Mouse (Mus musculus): ENCODE data around the gene Tssk6.

The Tssk6 gene

GRCm38 (mm10) chr8:69950300-69950699 is 48.3 kb downstream of the Tssk6 start:
- H3K9me3 ChIP-seq (ENCODE audit: low read length), result no peaks in the 10 kb centered on the region
- peaks cover 67% of the 10 kb centered on the region for H3K4me1 ChIP-seq (replicated peaks; ENCODE audit: low read depth, low read length)
- TF ChIP-seq NANOG (IDR thresholded peaks at IDR 0.05; ENCODE audit: borderline replicate concordance, low read length), result no peak
- H3K4me3 ChIP-seq (replicated peaks; ENCODE audit: low read length), result no peak overlapping the region
- H3K27me3 ChIP-seq (ENCODE audit: insufficient read depth, low read length), result no peaks in the 10 kb centered on the region
- H3K36me3 ChIP-seq (ENCODE audit: insufficient read depth, low read length), result peaks cover 78% of the 10 kb centered on the region
